Mouse (Mus musculus): ENCODE data around the gene Serpina1f. TPM values are rescaled to one million over a fixed set of nuclear protein-coding genes. Genes with fewer than 3 reads are reported as not detected.
A peak's percentile ranks its signal among the peaks of the same experiment; 100 is the strongest.
"Not testable (repeated sequence)": the region's sequence is repeated elsewhere in the genome, so short reads cannot be mapped to it uniquely, and the experiment has no call there.

The Serpina1f gene
- total RNA-seq (2022): not detected

DNA sequence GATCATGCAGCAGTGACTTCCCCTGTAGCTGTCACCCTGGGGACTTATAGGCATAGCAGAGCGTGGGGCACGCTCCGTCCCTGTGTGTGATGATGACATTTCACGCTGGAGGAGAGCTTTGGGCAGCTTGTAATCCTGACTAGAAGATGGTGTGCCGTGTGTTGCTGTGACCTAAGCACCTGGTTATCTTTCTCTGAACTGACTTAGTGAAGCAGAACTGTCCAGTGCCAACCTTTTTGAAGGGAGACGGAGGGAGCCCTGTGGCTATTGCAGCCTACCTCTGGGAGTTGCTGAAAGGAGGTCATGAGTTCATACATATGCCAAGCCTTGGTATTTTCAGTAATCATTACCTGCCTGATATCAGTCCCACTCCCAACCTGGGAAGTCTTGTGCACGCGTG is at the start of gene Serpina1f:
Gene Serpina1f, minus strand, starts transcription at position 101 of the 400 bp plus-strand sequence.
- no peak for DNase-seq (ENCODE audit: low spot score in 2 of 2)

DNA sequence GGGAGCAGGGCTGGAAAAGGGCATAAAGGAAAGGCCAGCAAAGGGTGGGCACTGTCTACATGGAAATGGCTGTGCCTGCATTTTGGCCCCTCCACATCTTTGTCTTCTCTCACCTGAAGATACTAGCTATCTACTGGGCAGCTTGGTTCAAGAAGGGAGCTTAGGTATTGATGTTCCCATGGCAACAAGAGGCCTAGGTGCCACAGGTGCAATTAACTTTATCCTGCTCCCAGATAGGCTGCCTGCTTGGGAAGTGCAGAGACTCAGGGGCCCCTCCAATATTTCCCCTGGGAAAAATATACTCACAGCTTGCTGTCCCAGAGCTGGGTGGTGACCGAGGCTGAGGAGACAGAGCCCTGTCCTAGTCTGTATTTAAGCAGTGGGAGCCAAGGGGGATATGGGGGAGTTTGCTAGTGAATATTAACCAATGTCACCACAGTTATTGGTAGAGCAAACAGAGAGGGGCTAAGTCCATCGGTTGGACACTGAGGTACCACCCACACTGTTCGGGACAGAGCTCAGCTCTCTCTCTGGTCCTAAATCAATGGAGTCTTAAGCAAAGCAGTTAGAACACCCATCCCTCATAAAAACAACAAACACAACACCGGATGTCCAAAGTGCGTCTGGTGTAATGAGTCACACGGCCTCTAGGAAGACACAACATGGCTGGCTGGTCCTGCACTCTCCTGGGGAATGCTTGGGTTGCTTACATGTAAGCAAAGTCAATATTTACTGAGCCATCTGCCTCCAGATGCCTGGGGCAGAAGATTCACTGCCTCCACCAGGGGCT is 42.7 kb upstream of the Serpina1f start:
- DNase-seq (ENCODE audit: low spot score in 2 of 2): not testable (repeated sequence)

DNA sequence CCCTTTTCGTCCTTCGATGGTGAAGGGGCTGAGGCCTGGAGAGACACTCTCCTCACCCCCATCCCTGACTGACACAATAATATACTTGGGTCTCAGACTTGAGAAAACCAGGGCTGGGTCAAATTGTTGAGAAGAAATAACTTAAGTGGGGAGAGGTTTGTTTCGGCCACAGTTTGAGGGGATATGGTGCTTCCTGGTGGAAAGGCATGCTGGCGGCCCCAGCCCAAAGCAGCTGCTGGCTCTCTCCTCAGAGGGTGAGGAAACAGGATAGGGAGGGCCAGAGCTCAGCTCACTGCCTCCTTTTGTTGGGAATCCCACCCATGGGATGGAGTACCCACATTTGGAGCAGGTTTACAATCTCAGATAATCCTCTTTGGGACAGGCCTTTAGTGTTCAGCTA is 40.2 kb upstream of the Serpina1f start:
- DNase-seq (ENCODE audit: low spot score in 2 of 2): not testable (repeated sequence)

DNA sequence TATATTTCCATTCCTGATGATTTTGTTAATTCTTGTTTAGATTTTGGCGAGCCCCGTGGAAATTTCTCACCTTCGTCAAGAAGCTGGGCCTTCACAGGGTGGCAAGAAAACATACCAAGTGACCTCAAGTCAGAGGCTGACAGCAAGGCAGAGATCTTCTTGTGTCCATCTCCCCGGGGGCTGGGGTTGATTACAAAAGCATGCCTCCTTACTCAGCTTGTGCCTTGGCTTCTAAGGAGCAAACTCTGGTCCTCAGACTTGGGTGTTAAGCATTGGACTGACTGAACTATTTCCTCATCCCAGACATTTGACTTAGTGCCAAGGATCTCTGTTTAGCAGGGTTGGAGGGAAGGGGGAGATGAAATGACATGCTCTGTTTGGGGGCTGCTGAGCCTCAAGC is 39.8 kb upstream of the Serpina1f start:
- DNase-seq (ENCODE audit: low spot score in 2 of 2): not testable (repeated sequence)

DNA sequence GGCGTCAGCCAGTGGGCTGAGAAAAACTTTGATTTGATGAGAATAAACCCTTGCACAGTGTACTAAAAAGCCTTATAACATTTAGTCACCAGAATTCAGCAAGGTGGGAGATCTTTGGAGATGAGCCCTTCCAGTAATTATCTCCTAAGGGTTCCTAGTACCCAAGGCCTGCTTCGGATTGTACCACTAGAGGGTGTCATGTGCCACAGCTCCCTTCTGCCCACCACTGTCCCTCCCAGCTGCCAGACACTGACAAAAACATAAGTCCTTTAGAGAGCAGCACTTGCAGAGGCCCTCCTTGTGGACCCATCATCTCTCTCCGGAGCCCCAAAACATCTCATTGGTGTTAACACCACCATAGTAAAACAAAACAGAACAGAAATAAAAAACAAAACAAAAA is 16.2 kb upstream of the Serpina1f start:
- DNase-seq (ENCODE audit: low spot score in 2 of 2): no peak

DNA sequence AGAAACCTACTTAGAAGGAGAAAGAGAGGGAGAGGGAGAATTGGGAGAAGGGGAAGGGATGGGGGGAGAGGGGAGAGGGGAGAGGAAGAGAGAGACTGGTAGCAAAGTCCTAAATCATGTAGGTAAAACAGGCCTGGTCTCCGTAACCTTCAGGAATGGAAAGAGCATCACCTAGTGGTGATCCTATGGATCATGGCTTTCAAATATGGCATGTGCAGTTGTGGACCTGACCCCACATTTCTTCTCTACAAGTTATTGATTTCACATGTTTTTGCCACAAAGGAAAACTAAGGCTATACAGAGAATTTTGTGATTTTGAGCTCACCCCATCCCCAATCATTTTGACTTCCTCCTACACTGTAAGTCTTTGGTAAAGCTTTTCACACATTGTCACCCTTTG is 15.1 kb upstream of the Serpina1f start:
- no peak for DNase-seq (ENCODE audit: low spot score in 2 of 2)

DNA sequence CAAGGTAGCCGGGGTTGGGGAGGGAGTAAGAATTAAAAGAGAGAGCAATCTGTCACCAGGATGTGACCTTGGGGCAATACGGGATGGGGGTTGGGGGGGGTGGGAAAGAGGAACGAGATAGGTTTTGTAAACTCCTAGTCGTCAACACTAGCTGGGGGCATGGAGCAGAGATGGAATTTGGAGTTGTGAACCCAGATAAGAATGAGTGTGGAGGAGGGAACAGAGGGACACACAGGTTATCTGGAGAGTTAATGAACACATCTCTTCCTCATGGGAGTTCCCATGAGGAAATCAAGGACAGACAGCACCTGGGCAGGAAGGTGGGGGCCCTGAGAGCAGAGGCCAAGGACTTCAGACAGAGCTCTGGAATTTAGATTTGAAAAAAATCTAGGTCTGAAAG is 10.8 kb upstream of the Serpina1f start:
- no peak for DNase-seq (ENCODE audit: low spot score in 2 of 2)

DNA sequence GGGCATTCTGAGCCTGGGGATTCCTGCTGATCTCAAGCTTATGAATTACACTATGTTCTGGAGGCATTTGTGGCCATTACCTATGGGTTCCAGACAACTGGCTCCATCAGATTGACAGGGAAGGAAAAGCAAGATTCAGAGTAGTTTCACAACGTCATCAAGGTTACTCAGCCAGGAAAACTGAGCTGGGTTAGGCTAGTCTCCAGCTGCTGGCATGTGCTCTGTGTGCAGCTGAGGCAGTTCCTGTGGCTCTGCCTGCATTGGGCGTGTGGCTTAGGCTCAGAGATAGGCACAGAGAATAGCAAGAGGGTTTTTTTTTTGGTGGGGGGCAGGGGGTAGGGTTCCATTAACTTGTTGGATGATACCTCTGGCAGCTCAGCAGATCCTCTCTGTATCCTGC is 10.2 kb upstream of the Serpina1f start:
- DNase-seq (ENCODE audit: low spot score in 2 of 2): no peak

DNA sequence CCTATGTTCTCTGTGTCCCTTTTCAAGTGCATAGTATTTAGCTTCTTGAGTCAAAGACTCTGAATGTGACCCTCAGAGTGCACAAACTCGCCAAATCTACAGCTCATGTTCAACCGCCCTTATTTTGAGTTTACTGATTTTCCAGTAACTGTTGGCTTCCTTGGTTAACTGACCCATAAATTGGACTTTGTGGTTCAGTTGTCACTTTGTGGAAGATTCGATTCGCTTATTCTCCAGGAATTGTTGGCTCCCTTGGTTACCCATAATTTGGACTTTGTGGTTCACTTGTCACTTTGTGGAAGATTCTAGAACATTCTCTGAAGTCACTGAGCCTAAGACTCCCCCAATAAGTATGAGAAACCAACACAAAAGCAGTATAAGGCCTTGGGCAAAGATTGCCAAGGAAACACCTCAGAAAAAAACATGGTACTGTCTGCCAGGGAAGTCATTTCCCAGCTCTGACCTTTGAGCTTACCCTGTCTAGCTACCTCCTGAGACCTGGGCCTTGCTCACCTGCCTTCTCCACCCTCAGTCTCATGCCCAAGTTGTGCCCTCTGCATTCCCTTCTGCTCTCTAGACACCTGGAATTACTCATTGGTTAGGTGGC is 4.9 kb upstream of the Serpina1f start:
- no peak for DNase-seq (ENCODE audit: low spot score in 2 of 2)

DNA sequence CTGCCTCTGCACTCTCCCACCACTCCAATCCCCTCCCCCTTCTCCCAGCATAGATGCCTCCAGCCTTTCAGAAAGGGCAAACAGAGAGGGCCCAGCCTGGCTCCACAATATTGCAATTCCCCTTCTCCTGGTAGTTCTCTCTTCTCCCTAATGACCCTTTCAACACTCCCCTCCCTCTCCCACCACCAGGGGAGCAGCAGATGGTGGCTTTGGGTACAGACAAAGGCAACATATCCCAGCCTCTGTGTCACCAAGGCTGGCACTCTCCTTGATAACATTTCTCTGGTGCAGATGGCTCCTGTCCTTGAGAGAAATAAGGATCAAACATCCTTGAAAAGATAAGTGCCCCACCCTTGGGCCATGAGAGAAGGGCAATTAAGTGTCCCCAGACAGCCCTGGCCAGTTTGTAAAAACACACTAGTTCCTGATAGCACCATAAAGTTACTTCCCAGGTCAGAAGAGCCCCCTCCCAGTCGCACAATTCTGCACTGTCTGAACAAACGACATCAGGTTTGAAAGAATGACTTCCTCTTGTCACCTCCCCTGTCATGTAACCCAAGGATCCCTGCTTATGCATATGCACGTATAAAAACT is 7.0 kb downstream of the Serpina1f start:
- no peak for DNase-seq (ENCODE audit: low spot score in 2 of 2)

DNA sequence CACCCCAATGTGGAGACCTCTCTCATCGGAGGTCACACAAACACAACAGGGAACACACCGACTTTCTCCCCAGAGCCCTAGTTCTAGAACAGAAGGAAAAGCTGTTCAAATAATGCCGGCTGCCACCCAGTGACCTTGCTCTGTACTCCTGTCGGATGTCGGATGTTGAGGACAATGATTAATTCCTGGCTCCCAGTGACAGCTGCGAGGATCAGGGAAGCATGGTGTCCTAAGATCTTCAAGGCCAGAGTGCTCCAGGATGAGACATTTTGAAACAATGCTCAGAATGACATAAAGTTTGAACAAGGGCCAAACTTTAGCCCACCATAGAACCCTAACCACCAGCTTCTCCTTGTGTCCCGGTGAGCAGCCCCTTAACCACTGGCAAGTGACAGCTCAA is 8.3 kb downstream of the Serpina1f start:
- no peak for DNase-seq (ENCODE audit: low spot score in 2 of 2)

DNA sequence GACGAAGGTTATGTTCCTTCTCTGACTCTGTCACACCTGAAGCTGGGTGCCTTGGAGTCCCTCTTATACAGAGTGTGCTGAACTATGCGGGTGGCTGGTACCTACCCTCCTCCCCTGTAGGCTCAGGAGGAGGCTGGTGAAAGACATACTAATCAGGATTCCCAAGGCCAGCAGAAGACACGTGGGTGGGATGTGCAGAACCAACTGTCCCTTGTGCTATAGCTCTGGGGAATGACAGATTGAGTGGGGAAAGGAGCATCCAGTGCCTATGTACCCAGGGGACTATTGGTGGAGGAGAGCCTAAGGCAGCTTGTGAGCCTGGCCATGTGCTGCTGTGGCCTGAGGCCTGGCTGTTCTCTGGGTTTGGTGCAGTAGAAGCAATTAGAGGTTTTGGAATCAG is 9.3 kb downstream of the Serpina1f start:
- peak in 1 of 2 experiments; percentile 58 for DNase-seq (ENCODE audit: low spot score in 2 of 2)

DNA sequence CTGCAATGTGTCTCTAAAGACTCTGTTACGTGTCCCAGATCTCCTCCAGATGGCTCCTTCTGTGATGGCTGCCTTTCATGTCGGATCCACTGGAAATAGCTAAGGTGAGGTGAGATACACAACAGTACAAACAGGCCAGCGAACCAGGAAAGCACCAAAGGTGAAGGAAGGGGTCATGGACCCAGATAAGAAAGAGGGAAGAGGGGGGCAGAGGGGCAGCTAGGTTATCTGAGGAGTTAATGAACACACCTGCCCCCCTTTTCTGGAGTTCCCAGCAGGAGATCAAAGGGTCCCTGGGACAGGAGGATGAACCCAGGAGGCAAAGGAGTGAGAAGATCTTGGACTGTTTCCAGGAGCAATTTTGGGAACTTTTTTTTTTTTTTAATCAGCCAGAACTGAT is 9.9 kb downstream of the Serpina1f start:
- no peak for DNase-seq (ENCODE audit: low spot score in 2 of 2)

DNA sequence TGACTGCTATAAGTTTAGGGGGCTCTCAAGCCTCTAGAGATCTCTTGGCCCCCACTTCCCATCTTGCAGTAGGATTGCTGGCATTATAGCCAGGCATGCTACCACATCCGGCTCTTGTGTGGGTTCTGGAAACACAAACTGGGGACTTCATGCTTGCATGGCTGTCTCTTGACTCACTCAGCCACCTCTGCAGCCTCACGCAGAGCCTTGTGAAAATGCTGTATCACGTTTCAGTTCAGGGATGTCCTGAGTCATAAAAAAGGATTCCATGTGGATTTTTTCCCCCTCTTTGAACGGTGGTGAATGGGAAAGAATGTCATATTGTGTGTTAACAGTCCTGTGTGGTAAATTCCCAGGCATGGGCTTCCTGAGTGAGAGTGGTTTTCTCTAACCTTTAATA is 11.6 kb downstream of the Serpina1f start:
- no peak for DNase-seq (ENCODE audit: low spot score in 2 of 2)

DNA sequence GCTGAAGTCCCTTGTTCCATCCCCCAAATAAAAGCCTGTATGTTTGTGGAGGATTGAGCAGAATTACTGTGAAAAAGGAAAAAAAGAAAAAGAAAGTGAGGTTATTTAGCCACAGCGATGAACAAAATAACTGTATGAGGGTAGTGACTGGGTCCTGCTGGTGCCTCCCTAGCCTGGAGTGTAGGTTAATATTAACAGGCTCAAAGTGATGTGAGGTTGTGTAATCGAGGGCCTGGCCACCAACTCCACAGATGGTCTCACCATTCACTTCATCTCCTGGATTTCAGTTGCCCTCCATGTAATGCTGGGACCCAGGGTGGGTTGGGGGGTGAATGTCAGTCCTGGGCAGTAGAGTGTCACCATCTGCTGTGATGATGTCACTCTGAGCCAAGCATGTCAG is 13.6 kb downstream of the Serpina1f start:
- no peak for DNase-seq (ENCODE audit: low spot score in 2 of 2)

DNA sequence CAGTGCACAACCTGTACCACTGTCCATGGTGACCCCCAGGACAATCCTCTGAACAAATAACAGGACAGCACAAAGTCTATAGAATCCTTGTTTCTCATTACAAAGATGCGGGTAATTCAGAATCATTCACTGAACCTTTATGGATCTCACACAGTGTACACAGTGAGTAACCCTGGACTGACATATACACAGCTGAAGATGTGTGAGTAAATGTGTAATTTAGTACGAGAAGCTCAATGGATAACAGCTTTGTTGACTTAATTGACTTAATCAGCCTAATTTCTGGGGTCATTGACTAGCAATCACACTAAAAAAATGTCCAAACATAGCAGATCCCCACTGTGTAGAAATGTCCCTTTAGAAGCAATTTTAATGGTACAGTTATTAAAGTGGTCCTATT is 14.2 kb downstream of the Serpina1f start:
- DNase-seq (ENCODE audit: low spot score in 2 of 2): no peak

DNA sequence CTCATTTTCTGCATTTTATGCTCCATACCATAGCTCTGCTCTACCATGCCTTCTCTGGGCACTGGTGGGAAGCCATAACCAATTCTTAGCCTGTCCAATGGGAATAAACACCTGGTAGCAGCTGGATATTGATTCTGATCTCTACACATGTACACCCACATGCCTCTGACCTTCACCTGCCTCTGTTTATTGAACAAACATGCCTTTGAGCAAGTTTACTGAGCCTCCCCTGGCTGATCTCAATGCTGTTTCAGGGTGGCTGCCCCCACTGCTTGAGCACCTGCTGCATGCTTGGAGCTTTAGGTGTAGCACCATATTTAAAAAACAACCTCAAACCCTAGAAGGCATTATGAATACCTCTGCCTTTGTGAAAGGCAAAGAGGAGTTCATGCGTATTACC is 15.5 kb downstream of the Serpina1f start:
- DNase-seq (ENCODE audit: low spot score in 2 of 2): not testable (repeated sequence)

DNA sequence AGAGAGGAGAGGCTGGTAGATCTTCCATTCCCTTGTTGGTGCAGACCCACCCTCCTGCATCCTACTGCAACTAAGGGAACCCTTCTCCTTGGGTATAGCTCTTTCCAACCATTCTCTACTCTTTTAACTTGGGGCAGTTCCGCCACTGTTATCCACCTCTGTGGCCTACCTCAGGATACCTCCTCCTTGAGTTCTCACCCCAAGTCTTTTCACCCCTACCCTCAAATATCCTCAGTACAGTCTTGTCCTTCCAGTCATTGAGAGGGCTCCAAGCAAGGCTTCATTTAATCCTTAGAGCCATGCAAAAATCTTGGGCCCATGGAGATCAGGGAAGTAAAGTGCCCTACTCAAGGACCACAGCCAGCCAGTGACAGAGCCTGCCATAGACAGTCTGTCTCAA is 19.3 kb downstream of the Serpina1f start, which contains the start of gene Serpina16:
Gene Serpina16, minus strand, starts transcription at position 101 of the 400 bp plus-strand sequence.
- no peak for DNase-seq (ENCODE audit: low spot score in 2 of 2)

DNA sequence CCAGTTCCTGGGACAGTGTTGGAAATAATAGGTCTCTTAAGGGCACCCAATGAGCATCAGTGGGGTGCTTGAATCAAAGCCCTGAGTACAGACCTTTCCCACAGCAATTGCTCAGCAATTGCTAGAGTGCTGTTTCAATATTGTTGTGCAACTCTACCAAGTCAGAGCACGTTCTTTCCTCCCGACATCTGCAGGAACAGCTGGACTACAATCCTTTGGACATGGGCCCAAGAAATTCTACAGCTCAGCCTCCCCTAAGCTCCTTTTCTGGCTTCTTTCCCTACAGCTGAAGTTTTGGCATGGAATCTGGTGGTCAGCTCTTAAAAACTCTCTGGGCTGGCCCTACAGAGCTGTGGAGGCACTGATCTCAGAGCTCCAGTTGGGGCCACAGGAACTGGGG is 22.1 kb downstream of the Serpina1f start:
- DNase-seq (ENCODE audit: low spot score in 2 of 2): no peak

DNA sequence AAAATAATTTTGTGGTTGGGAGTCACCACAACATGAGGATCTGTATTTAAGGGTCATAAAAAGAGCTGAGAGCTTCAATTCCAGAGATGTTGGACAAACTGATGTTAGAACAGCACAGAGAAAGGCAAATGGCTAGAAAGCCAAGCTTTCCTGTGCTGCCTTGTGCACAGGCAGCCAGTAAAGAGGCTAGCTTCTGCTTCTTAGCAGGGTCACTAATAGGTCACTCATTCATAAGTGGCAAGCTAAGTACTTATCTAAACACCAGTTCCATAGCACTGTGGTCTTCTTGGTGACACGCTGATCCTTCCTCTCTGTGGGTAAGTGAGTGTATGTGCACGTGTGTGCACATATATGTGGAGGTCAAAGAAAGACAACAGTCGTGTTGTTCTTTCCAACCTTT is 23.8 kb downstream of the Serpina1f start:
- DNase-seq (ENCODE audit: low spot score in 2 of 2): no peak

DNA sequence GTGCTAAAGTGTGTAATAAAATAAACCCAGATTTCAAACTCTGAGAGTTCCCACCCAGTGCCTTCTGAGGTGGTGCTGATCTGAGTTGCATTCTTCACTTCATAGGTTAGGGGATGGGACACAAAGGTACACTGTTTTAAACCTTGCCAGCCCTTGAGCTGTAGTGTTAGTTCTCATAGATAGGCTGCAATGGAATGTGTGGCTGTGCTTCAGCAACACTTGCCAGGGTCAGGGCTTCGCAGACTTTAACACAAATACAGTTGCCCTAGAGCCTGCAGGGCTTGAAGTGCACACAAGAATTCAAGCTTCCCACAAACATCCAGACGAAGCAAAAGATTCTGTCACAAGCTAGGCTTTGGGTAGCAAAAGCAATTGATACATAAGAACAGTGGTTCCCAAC is 24.4 kb downstream of the Serpina1f start:
- DNase-seq (ENCODE audit: low spot score in 2 of 2): no peak

DNA sequence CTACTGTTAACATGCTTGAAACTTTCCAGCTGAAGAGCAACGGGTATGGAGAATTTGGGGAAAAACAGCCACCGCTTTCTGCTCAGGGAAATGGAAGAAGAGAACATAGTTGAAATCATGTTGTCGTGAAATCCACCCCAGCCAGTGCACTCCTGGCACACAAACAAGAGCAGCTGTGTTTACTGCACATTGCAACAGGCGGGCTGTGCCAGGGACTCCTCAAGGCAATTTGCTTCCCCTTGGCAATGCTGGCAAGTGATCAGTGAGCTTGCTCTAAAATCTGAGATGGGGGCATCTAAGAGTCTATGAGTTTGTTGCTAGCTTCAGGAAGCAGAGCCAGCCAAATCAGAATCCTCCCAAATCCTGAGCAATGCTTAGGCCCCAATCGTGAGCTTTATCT is 25.0 kb downstream of the Serpina1f start:
- peak in 1 of 2 experiments; percentile 18 for DNase-seq (ENCODE audit: low spot score in 2 of 2)

DNA sequence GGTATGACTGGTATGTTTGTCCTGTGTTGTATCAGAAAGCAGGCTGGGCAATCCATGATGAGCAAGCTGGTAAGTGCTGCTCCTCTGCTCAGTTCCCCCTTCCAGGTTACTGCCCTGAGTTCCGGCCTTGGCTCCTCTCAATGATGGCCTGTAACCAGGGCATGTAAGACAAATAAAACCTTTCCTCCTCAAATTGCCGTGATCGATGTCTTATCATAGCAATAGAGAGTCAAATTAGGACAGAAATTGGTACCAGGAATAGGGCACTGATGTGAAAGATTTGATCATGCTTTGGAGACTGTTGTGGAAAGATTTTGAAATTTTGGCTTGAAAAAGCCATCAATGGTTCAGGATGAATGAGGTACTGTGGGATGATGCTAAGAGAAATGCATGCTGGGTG is 30.0 kb downstream of the Serpina1f start:
- DNase-seq (ENCODE audit: low spot score in 2 of 2): no peak
